Mouse (Mus musculus) ZHBTc4 (cell line): ENCODE results near the gene Prune2.

ENCODE experiments used
- DNase-seq: peaks from one replicate; pipeline ENCODE4 v3.0.0-alpha.2; 2011; ENCODE audit warnings: low read depth, low spot score

Prune2 gene

GRCm38 (mm10) chr19:17194730-17195129 lies 238.8 kb downstream of the Prune2 start:
- no peak for DNase-seq

- DNase-seq, result no peak
Observed at GRCm38 (mm10) chr19:17199059-17199458, 243.1 kb downstream of the Prune2 start.

DNA sequence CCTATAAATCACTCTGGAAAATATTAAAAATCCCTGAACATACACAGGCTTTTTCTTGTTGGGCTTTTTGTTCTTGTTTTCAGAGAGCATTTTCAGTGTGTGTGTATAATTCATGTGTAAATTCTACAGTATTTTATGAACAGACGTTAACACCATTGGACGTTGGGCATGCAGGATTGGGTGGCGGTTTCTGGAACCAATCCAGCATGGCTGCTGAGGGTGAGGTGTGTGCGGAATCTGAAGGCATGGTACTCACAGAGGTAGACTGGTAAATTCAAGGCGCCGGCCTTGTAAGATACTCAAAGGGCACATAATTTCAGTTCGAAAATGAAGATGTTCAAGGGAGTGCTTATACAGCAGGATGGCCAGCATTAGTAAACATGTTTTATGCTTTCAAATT lies 251.2 kb downstream of the Prune2 start:
- DNase-seq, result no peak

DNA sequence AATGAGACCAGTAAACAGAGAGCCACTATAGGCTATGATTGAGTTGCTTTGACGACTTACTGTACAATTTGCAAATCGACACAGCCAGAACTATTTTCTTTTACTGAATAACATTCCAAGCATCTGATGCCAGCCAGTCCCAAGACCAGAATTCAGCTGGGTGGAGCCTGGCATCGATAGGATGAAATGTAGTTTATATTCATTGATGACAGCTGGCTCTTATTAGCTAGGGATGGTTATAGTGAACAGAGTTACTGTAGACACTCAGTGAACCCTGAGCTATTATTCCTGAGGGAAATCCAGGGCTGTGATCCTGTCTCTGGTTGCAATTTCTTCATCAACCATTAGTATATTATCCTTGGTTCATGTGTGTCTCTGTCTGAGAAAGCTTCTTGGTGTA lies 254.6 kb downstream of the Prune2 start:
- DNase-seq, result no peak

- DNase-seq, result no peak
Observed at GRCm38 (mm10) chr19:17214896-17215520, 259.1 kb downstream of the Prune2 start.

GRCm38 (mm10) chr19:17218195-17218594 lies 262.3 kb downstream of the Prune2 start:
- DNase-seq, result no peak

- no peak for DNase-seq
Observed at GRCm38 (mm10) chr19:17223801-17224200, 267.9 kb downstream of the Prune2 start.

DNA sequence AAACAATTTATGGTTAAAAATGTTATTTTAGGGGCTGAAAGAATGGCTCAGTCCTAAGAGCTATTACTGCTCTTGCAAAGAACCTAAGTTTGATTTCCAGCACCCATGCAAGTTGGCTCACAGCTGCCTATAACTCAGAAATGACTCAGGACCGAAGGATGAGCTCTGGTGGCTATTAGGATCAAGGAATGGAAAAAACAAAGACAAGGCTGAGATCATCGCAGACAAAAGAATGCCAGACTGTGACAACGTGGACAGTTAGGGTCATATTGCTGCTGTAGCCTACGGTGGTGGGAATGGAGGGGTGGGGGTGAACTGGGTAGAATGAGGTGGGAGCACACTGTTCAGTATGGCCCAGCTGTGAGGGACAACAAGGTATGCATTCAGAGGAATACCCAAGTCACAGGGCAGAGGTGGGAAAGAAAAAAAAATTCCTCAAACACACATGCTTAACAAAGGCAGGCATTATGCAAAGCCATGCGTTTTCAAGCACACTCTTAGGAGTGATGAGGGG lies 269.7 kb downstream of the Prune2 start:
- no peak for DNase-seq

DNA sequence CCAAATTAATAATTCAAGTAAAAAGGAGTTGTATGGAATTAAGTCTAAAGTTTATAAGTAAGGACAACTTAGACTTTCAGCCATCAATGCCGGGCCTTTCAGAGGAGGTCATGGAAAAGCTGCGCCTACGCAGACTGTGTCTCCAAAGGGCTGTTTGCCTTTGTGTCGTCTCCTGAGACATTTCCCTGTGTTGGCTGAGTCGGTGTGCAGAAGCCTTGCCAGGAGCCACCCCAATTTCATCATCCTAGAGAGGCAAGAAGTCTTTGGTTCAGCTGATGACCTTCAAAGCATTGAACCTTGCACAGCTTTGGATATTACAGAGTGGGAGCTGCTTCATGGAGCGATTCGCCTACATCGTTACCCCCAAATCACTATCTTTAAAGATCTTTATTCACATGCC lies 270.2 kb downstream of the Prune2 start:
- DNase-seq, result no peak

GRCm38 (mm10) chr19:17230013-17230412 lies 274.1 kb downstream of the Prune2 start:
- no peak for DNase-seq

DNA sequence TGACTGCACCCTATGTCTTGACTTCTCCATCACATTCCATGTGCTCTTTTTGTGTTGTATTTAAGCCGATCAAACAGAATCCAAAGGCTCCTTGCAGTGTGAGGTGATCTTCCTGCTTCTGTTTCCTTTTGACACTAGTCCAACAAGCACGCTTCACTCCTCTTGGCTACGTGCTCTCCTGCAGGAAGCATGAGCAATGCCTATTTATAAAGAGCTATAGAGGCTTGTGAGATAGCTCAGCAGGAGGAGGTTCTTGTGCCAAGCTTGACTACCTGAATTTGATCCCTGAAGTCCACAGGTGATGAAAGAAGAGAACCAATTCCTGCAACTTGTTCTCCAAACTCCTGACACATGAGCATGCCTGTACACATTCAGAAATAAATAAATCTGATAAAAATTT lies 282.6 kb downstream of the Prune2 start:
- DNase-seq, result no peak

DNA sequence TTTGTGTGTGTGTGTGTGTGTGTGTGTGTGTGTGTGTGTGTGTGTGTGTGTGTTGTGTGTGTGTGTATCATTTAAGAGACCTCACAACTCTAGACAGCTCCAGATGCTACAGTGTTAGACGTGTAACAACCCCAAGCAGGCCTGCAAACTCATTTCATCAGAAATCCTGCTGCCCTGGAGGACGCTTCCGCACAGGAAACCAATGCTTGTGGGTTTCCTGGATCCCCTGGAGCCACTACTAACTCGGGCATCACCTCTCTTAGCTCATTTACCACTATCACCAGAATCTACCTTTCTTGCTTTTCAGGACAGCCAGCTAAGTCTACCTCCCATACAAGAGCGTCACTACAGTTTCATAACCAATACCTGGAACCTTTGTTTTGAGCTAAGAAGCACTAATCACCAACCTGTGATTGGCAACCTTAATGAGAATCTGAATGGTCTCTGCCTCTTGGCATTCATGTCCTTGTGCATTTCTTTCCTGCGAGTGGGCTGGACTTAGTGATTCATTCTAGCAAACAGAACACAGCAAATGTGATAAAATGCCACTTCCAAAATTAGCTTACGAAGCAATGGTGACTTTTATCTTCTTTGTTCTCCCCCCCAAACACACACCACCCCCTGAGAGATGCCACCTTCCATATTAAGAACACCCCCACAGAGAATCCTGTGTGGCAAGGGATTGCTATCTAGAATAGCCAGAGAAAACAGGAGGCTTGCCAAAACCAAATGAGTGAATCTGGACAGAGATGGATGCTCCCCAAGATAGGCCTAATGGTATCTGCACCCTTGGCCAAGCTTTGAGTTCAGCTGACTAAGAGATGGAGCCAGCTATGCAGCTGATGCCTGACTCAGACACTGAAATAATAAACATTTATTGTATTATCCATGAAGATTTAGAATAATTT lies 284.5 kb downstream of the Prune2 start:
- no peak for DNase-seq

DNA sequence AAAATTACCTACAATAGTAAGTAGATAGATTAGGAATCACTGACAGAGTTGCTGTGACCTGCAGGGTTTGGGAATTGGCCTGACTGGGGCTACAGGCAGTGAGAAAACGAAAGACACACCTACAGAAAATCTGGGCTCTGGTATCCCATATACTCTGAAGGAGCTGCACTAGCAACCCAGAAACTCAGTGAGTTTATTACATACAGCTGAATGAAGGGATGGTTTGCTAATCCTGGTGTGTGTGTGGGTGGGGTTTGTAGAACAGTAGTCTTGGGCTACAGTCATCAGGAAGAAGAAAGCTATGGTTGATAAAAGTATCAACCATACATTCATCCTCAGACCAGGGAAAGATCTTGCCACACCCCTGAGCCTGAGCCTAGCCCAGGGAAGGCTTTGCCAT lies 285.3 kb downstream of the Prune2 start:
- no peak for DNase-seq

- DNase-seq, result no peak
Observed at GRCm38 (mm10) chr19:17242962-17243361, 287.0 kb downstream of the Prune2 start.

- no peak for DNase-seq
Observed at GRCm38 (mm10) chr19:17244544-17244943, 288.6 kb downstream of the Prune2 start.

- DNase-seq, result no peak
Observed at GRCm38 (mm10) chr19:17247352-17247925, 291.5 kb downstream of the Prune2 start.

DNA sequence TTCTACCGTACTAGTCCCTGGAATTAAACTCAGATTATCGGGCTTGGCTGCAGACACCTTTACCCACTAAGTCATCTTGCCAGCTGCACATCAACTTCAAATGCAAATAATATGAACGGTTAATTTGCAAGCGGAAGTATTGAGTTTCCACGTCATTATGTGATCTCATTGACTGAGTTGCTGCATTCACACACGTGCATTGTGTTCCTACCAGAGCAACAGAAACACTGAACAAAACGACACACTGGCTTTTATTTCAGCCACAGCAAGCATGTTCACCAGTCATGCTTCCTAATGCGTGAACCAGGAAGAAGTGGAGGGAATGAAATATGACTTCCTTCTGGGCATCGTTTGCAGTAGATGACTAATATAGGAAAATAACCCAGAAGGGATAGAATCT lies 293.8 kb downstream of the Prune2 start:
- no peak for DNase-seq

- peak; percentile 57 for DNase-seq
Observed at GRCm38 (mm10) chr19:17250801-17251200, 294.9 kb downstream of the Prune2 start.

DNA sequence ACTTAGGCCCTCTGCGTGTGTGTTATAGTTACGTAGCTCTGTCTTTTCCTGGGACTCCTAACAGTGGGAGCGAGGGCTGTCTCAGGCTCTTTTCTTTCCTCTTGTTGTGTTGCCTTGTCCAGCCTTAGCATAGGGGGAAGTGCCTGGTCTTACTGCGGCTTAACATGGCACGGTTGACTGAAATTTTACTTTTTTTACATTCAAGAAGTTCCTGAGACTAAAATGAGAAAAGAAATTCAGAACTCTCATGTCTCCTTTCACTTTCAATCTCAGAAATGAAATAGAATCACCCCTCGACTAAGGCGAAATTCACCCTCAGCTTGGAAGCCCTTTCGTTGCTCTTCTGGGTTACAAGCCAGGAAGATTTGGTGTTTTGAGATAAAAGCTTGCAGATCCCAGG lies 295.5 kb downstream of the Prune2 start:
- DNase-seq, result no peak

DNA sequence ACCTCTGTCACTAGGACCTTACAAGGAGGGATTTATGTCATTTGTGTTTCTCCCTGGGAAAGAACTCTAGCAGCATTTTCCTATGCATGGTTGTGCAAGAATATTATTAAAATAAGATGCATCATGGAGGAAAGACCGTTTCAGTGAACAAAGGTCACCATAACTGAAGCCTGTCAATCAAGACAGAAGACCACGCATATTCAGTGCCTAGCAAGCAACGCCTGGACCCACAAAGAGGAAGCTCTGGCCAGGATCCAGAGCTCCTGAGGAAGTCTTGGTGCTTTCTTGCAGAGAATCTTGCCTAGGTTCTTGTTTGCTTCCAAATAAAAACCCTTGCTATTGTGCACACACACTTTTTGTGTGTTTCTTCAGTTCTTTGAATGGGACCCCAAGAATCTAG lies 296.9 kb downstream of the Prune2 start:
- DNase-seq, result no peak

DNA sequence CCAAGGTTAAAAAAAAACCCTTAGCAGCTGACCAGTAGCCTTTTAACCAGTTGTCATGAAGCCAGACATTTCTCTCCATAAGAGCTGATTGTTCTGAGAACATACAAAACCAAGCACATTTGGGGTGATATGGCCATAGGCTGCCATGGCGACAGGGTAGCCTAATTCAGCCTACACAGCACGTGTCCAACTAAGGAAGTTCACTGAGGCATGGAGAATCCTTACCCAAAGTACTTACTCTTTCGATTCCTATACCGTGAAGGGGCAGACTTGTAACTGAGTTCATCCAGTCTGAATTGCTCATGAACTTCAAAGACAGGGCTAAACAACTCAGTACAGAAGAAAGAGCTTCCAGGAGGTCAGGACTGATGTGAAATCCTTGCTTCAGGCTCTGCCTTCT lies 299.6 kb downstream of the Prune2 start:
- no peak for DNase-seq

DNA sequence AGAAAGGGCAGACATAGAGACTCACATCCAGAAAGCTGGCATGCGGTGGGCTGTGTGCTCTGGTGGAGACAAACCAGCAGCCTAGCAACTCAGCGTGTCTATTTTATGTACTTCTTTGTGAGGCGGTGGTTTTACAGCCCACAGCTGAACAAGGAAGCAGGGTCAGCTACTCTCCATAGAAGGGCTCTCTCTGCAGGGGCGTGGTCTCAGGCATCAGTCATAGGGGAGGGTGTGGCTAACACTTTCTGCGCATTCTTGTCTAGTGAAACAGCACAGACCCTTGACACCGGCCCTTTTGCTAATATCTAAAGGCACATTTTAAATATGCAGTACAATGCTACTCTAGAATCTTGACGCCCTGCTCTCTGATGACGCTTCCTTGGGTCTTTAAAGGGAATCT lies 300.5 kb downstream of the Prune2 start:
- peak; percentile 63 for DNase-seq

GRCm38 (mm10) chr19:17256867-17257266 lies 300.9 kb downstream of the Prune2 start:
- peak; percentile 22 for DNase-seq
